Mouse (Mus musculus): ENCODE measurements around the gene Zbtb16. TPM values are rescaled to one million over a fixed set of nuclear protein-coding genes. Genes with fewer than 3 reads are reported as not detected.

Gene Zbtb16
- polyA plus RNA-seq, 1 experiment from 2014 or later: 6.9 TPM

DNA sequence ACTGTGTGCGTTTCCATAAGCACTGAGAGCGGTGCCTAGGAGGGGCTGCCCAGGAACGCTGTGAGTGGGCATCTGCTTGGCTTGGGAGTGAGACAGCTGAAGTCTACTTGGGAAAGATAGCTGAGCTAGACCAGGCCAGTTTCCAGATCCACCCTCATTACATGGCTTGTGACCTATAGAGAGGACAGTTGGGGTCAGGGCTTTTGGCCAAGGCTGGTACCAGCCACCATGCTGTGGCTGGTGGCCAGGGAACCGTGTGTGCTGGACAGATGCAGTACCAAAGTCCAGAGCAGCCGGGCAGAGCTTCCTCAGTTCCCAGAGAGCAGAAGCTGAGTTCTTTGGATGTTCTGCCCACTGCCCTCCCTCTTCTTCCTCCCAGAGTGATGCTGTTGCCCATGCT is 223.5 kb downstream of the Zbtb16 start:
- no peaks in the 10 kb centered on the region for H3K4me1 ChIP-seq
- H3K9me3 ChIP-seq (replicated peaks): no peaks in the 10 kb centered on the region
- ATAC-seq (ENCODE audit: low FRiP score): no peak
- no peak overlapping the region for H3K4me2 ChIP-seq (replicated peaks)
- H3K4me3 ChIP-seq: no peak overlapping the region
- 87% methylated on average over 5 of the region's 5 CpGs for WGBS
- H3K27ac ChIP-seq: no peak overlapping the region
- no peak overlapping the region for H3K9ac ChIP-seq
- no peaks in the 10 kb centered on the region for H3K36me3 ChIP-seq
- H3K27me3 ChIP-seq: no peaks in the 10 kb centered on the region

DNA sequence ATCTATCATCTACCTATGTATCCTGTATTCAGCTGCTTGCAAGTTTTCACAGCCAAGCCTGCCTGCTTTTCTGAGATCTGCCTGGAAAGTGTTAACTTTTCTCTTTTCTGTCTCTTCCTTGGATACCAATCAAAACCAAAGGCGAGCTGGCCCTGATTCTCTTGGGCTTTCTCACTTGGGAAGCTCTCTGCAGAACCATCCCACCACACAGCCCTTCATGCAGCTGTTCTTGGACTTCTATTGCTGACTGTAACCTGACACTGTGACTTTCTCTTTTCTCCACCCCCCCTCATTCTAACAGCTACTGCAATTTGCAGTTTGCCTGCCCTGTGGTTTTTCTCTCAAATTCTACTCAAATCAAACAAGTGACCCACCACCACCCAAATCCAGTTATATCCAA is 225.0 kb downstream of the Zbtb16 start:
- no peak for ATAC-seq (ENCODE audit: low FRiP score)
- no peak overlapping the region for H3K27ac ChIP-seq
- no peaks in the 10 kb centered on the region for H3K36me3 ChIP-seq
- no peak overlapping the region for H3K4me3 ChIP-seq
- H3K4me1 ChIP-seq: no peaks in the 10 kb centered on the region
- H3K27me3 ChIP-seq: no peaks in the 10 kb centered on the region
- H3K9ac ChIP-seq: no peak overlapping the region
- no peak overlapping the region for H3K4me2 ChIP-seq (replicated peaks)
- no peaks in the 10 kb centered on the region for H3K9me3 ChIP-seq (replicated peaks)
- 48% methylated on average over 1 of the region's 1 CpGs for WGBS

DNA sequence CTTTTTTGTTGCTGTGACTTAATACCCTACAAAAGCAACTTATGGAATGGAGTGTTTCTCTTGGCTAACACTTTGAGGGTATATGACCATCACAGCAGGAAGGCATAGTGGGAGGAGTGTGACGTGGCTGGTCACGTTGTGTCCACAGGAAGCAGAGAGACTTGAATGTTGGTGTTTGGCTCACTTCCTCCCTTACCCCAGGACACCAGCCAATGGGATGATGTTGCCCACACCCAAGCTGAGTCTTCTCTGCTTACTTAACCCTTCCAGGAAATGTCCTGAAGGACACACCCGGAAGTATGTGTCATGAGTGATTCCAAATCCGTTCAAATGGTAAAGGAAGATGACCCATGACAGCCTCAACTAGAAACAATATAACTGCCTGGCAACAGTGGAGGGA is 226.3 kb downstream of the Zbtb16 start:
- no peak overlapping the region for H3K4me3 ChIP-seq
- H3K4me1 ChIP-seq: no peaks in the 10 kb centered on the region
- no peaks in the 10 kb centered on the region for H3K27me3 ChIP-seq
- no peak overlapping the region for H3K27ac ChIP-seq
- H3K9ac ChIP-seq: no peak overlapping the region
- no peak for ATAC-seq (ENCODE audit: low FRiP score)
- no peak overlapping the region for H3K4me2 ChIP-seq (replicated peaks)
- H3K9me3 ChIP-seq (replicated peaks): no peaks in the 10 kb centered on the region
- WGBS: 70% methylated on average over 4 of the region's 4 CpGs
- H3K36me3 ChIP-seq: no peaks in the 10 kb centered on the region

- Histone ChIP-seq H3K9ac (no peak overlapping the region), H3K27me3 (no peaks in the 10 kb centered on the region), H3K27ac (no peak overlapping the region), H3K9me3 (replicated peaks) (no peaks in the 10 kb centered on the region), H3K4me2 (replicated peaks) (no peak overlapping the region), H3K4me3 (no peak overlapping the region), H3K36me3 (no peaks in the 10 kb centered on the region), H3K4me1 (no peaks in the 10 kb centered on the region)
- no peak for ATAC-seq (ENCODE audit: low FRiP score)
- 43% methylated on average over 7 of the region's 7 CpGs for WGBS
Measured at GRCm38 (mm10) chr9:48607417-48607816, 228.6 kb downstream of the Zbtb16 start.

- 91% methylated on average over 7 of the region's 7 CpGs for WGBS
- no peak overlapping the region for H3K4me3 ChIP-seq
- no peaks in the 10 kb centered on the region for H3K9me3 ChIP-seq (replicated peaks)
- H3K27ac ChIP-seq: no peak overlapping the region
- no peak overlapping the region for H3K9ac ChIP-seq
- ATAC-seq (ENCODE audit: low FRiP score): no peak
- H3K4me1 ChIP-seq: no peaks in the 10 kb centered on the region
- no peaks in the 10 kb centered on the region for H3K36me3 ChIP-seq
- no peak overlapping the region for H3K4me2 ChIP-seq (replicated peaks)
- no peaks in the 10 kb centered on the region for H3K27me3 ChIP-seq
Measured at GRCm38 (mm10) chr9:48606171-48606570, 229.9 kb downstream of the Zbtb16 start.

GRCm38 (mm10) chr9:48605697-48606096 is 230.3 kb downstream of the Zbtb16 start:
- Histone ChIP-seq H3K4me1 (no peaks in the 10 kb centered on the region), H3K27me3 (no peaks in the 10 kb centered on the region), H3K27ac (no peak overlapping the region), H3K4me2 (replicated peaks) (no peak overlapping the region), H3K4me3 (no peak overlapping the region), H3K9me3 (replicated peaks) (no peaks in the 10 kb centered on the region), H3K9ac (no peak overlapping the region), H3K36me3 (no peaks in the 10 kb centered on the region)
- no peak for ATAC-seq (ENCODE audit: low FRiP score)
- WGBS: 93% methylated on average over 5 of the region's 5 CpGs

GRCm38 (mm10) chr9:48604939-48605598 is 231.0 kb downstream of the Zbtb16 start, which contains the start of gene Nnmt:
Gene Nnmt, minus strand, starts transcription at chr9:48605153.
- Histone ChIP-seq H3K4me1 (no peaks in the 10 kb centered on the region), H3K27ac (no peak within 1 kb of the TSS), H3K4me3 (no peak within 1 kb of the TSS), H3K9ac (no peak within 1 kb of the TSS), H3K27me3 (no peaks in the 10 kb centered on the region), H3K9me3 (replicated peaks) (no peaks in the 10 kb centered on the region), H3K4me2 (replicated peaks) (no peak within 1 kb of the TSS), H3K36me3 (no peaks in the 10 kb centered on the region)
- ATAC-seq (ENCODE audit: low FRiP score): no peak
- WGBS: 48% methylated on average over 8 of the region's 8 CpGs

Other genes starting within 250 kb of the Zbtb16 start
- gene Nnmt, start 231.1 kb downstream of the Zbtb16 start, polyA plus RNA-seq (2016; fragmentation: Nextera tagmentation; extraction: Ambion mirVana): 0.98 and 1.2 TPM in 2 replicates
- gene Htr3a, start 74.9 kb upstream of the Zbtb16 start, polyA plus RNA-seq (2016; fragmentation: Nextera tagmentation; extraction: Ambion mirVana): 2.3 and 2.4 TPM in 2 replicates
- 0.22 TPM in 1 of 2 replicates, not detected in the other for gene Htr3b, start 128.8 kb upstream of the Zbtb16 start, polyA plus RNA-seq (2016; fragmentation: Nextera tagmentation; extraction: Ambion mirVana)
- gene Usp28, start 149.2 kb upstream of the Zbtb16 start, polyA plus RNA-seq (2016; fragmentation: Nextera tagmentation; extraction: Ambion mirVana): 45.0 and 47.3 TPM in 2 replicates
- gene Zw10, start 219.4 kb upstream of the Zbtb16 start, polyA plus RNA-seq (2016; fragmentation: Nextera tagmentation; extraction: Ambion mirVana): 40.4 and 43.1 TPM in 2 replicates
- gene Tmprss5, start 245.0 kb upstream of the Zbtb16 start, polyA plus RNA-seq (2016; fragmentation: Nextera tagmentation; extraction: Ambion mirVana): 1.5 and 2.9 TPM in 2 replicates

Measured in hindbrain, embryonic 12.5 days (tissue).